Mouse (Mus musculus): ENCODE data around the gene Brf1.

DNA sequence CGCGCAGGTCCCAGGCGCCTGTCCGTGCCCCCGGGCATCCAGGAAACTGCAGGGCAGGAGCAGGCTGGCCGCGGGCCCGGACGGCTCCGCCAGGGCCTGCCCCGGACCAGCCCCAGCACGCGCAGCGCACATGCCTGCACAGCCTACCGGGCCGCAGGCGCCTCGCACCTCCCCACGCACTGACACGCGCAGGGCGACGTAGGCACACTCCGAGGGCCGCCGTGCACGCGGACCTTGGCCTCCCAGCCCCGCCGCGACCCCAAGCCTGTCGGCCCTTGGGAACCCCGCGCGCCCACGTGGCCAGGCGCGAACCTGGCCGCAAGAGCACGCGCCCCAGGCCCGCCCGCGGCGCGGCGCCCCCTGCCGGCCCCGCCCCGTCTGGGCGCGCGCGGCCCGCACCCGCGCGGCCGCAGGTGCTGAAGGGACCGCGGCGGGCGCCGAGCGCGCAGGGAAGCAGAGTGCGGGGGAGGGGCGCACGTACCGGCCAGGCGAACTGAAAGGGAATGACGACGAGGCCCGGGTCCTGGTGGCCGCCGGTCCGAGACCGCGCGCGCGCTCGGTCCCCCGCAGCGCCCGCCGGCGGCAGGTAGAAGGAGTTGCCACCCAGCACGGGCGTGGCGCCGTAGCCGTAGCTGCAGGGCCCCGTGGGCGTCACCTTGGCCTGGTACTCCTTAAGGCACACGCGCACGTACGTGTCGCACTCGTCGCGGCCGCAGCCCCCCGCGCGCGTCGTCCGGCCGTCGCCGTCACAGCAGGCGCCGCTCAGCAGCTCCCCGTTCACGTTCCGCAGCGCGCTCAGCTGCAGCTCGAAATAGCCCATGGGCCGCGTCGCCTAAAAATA is 71.9 kb downstream of the Brf1 start:
- TF ChIP-seq POLR2A (IDR thresholded peaks at IDR 0.05; ENCODE audit: borderline replicate concordance, low read depth, low read length) = no peak
- TF ChIP-seq CTCF (IDR thresholded peaks at IDR 0.05; ENCODE audit: low read depth, low read length) = no peak

Data from bone marrow macrophage, adult 2 months (primary cell).